Mouse (Mus musculus) kidney, embryonic 14.5 days (tissue): ENCODE data around the gene Esr2. TPM values are rescaled to one million over a fixed set of nuclear protein-coding genes. Genes with fewer than 3 reads are reported as not detected.

Experiments used
- ATAC-seq: fragments of 200-750 bp; cut with Nextera tagmentation; 2 replicates; pipeline ENCODE4 v1.8.0; 2017; ENCODE audit warnings: moderate number of reproducible peaks, mild to moderate bottlenecking, moderate TSS enrichment, moderate library complexity; ENCODE audit not compliant: low FRiP score, low TSS enrichment
- H3K27ac ChIP-seq: fragments of 300-500 bp; sonication (generic); 2 replicates; pipeline ENCODE4 v1.5.1; 2014; ENCODE audit warnings: low read depth, mild to moderate bottlenecking, low read length, moderate library complexity, mixed read lengths
- H3K27me3 ChIP-seq: fragments of 300-500 bp; sonication (generic); 2 replicates; pipeline ENCODE4 v1.6.1; 2014; ENCODE audit warnings: mild to moderate bottlenecking, low read length; ENCODE audit not compliant: control insufficient read depth, insufficient read depth
- H3K36me3 ChIP-seq: fragments of 300-500 bp; sonication (generic); 2 replicates; pipeline ENCODE4 v1.6.1; 2014; ENCODE audit warnings: low read length, mixed read lengths; ENCODE audit not compliant: control insufficient read depth, insufficient read depth
- H3K4me1 ChIP-seq: fragments of 300-500 bp; sonication (generic); 2 replicates; pipeline ENCODE4 v1.6.1; 2014; ENCODE audit warnings: low read length, mixed read lengths; ENCODE audit not compliant: control insufficient read depth, insufficient read depth
- H3K4me2 ChIP-seq: fragments of 300-500 bp; sonication (generic); replicated peaks from 2 replicates; pipeline ENCODE4 v1.6.1; 2014; ENCODE audit warnings: low read depth, mild to moderate bottlenecking, low read length
- H3K4me3 ChIP-seq: fragments of 300-500 bp; sonication (generic); 2 replicates; pipeline ENCODE4 v1.5.1; 2014; ENCODE audit warnings: mild to moderate bottlenecking, low read length
- H3K9ac ChIP-seq: fragments of 300-500 bp; sonication (generic); 2 replicates; pipeline ENCODE4 v1.6.1; 2014; ENCODE audit warnings: low read depth, mild to moderate bottlenecking, low read length, moderate library complexity
- H3K9me3 ChIP-seq: fragments of 300-500 bp; sonication (generic); 2 replicates; pipeline ENCODE4 v1.6.1; 2016; ENCODE audit warnings: low read length; ENCODE audit not compliant: control insufficient read depth
- WGBS: fragments of 180-500 bp; shearing (Covaris S2); extraction: QIAGEN DNeasy Blood & Tissue Kit; methylation state at CpG from one replicate; pipeline ENCODE4 v1.1.7; 2014; 5-methylcytosine and 5-hydroxymethylcytosine counted together
- polyA plus RNA-seq: library from polyadenylated mRNA; unstranded; fragments of >200 nt; fragmentation: Nextera tagmentation; extraction: Ambion mirVana; gene quantifications from 2 replicates; pipeline ENCODE4 v1.2.1, GENCODE M21; 2014

The Esr2 gene
- polyA plus RNA-seq, 1 experiment from 2014 or later = 0.57 TPM

DNA sequence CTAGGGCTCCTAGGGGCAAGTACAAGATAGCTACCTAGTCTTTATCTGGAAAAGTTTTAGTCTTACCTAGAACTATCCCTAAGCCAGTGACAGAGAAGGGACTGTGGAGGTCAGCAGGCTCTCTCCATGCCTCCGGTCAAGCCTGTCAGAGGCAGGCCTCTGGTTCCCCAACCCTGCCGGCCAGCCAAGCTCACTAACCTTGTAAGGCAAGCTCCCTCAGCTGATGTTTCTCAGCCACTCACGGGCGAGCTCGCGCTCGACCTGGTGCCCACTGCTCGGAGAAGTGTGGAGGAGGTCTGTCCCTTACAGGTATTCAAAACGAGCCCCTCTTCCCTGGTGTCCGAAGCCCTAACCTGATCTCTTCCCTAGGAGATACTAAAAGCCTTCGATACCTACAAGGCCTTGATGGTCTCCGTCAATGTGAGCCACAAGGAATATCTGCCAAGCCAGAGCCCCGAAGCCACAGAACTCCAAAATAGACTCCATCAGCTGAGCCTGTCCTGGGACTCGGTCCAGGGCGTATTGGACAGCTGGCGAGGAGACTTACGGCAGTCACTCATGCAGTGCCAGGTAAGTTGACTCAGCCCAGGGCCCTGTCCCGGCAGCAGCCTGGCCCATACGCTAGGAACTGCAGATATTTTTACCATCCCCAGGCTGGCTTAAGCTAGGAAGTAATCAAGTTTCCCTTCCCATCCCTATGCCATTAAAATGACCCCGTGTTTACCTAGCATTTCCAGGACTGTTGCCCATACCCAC, 72.3 kb downstream of the Esr2 start:
- Histone ChIP-seq H3K36me3 (peaks cover 81% of the 10 kb centered on the region), H3K4me2 (no peak overlapping the region), H3K27me3 (no peaks in the 10 kb centered on the region), H3K27ac (no peak overlapping the region), H3K9me3 (no peaks in the 10 kb centered on the region), H3K4me1 (no peaks in the 10 kb centered on the region), H3K4me3 (no peak overlapping the region), H3K9ac (no peak overlapping the region)
- ATAC-seq = no peak
- 86% methylated on average over 20 of the region's 20 CpGs for WGBS

GRCm38 (mm10) chr12:76102621-76103020, 74.4 kb downstream of the Esr2 start:
- Histone ChIP-seq H3K9ac (no peak overlapping the region), H3K4me2 (no peak overlapping the region), H3K9me3 (no peaks in the 10 kb centered on the region), H3K36me3 (peaks cover 81% of the 10 kb centered on the region), H3K27me3 (no peaks in the 10 kb centered on the region), H3K27ac (no peak overlapping the region), H3K4me1 (no peaks in the 10 kb centered on the region), H3K4me3 (no peak overlapping the region)
- ATAC-seq = no peak
- WGBS = 94% methylated on average over 12 of the region's 12 CpGs

DNA sequence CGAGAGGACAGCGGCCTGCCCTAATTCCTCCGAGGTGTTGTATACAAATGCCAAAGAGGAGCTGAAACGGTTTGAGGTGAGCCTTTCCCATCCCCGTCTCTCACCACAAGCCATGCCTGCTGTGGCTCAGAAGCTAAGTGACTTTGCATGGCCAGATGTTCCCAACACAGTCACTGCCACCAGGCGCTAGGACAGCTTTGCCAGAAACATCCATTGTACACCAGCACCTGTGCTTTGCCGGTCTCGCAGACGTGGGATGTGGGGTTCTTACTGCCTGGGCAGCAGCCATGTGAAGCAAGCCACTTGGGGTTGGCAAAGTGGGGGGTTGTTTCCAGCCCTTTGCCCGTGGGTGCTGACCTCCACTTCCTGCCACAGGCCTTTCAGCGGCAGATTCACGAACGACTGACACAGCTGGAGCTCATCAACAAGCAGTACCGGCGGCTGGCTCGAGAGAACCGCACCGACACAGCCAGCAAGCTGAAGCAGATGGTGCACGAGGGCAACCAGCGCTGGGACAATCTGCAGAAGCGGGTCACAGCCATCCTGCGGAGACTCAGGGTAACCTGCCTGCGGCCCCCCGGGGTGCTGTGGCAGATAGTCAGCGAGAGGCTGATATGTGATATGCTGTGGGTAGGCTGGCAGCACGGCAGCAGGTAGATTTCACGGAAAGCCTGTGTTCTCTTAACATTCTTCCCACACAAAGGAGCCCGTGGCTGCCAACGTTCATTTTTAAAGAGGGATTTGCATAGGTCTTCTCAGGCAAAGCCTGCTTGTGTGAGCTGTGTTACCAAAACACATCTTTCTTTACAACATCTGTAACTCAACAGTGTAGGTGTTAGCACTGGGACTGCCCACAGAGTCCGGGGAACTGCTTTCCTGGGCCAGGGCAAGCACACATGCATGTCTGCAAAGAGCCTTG, 81.7 kb downstream of the Esr2 start:
- H3K4me2 ChIP-seq = no peak overlapping the region
- H3K36me3 ChIP-seq = peaks cover 53% of the 10 kb centered on the region
- H3K27ac ChIP-seq = no peak overlapping the region
- 0 out of 2 replicates have a peak, but pooled peaks cover 7% of the 10 kb centered on the region for H3K4me1 ChIP-seq
- no peaks in the 10 kb centered on the region for H3K9me3 ChIP-seq
- 51% methylated on average over 30 of the region's 30 CpGs for WGBS
- no peak overlapping the region for H3K4me3 ChIP-seq
- H3K27me3 ChIP-seq = no peaks in the 10 kb centered on the region
- no peak for ATAC-seq
- H3K9ac ChIP-seq = no peak overlapping the region

GRCm38 (mm10) chr12:76093613-76094588, 83.2 kb downstream of the Esr2 start:
- Histone ChIP-seq H3K4me2 (no peak overlapping the region), H3K4me1 (0 out of 2 replicates have a peak, but pooled peaks cover 7% of the 10 kb centered on the region), H3K9ac (no peak overlapping the region), H3K9me3 (no peaks in the 10 kb centered on the region), H3K27me3 (no peaks in the 10 kb centered on the region), H3K4me3 (no peak overlapping the region), H3K36me3 (peaks cover 42% of the 10 kb centered on the region), H3K27ac (no peak overlapping the region)
- no peak for ATAC-seq
- 86% methylated on average over 15 of the region's 15 CpGs for WGBS

GRCm38 (mm10) chr12:76092789-76093466, 84.1 kb downstream of the Esr2 start:
- H3K27ac ChIP-seq = no peak overlapping the region
- WGBS = 79% methylated on average over 11 of the region's 11 CpGs
- no peak for ATAC-seq
- 0 out of 2 replicates have a peak, but pooled peaks cover 7% of the 10 kb centered on the region for H3K4me1 ChIP-seq
- H3K4me2 ChIP-seq = no peak overlapping the region
- peaks cover 37% of the 10 kb centered on the region for H3K36me3 ChIP-seq
- no peaks in the 10 kb centered on the region for H3K27me3 ChIP-seq
- no peaks in the 10 kb centered on the region for H3K9me3 ChIP-seq
- H3K4me3 ChIP-seq = no peak overlapping the region
- H3K9ac ChIP-seq = no peak overlapping the region

GRCm38 (mm10) chr12:76087025-76087424, 90.0 kb downstream of the Esr2 start:
- Histone ChIP-seq H3K4me1 (peaks cover under 1% of the 10 kb centered on the region; the same call in 1 of the 2 replicates), H3K27ac (no peak overlapping the region), H3K4me2 (no peak overlapping the region), H3K36me3 (peaks cover 5% of the 10 kb centered on the region; the same call in 1 of the 2 replicates), H3K9ac (no peak overlapping the region), H3K27me3 (no peaks in the 10 kb centered on the region), H3K9me3 (no peaks in the 10 kb centered on the region), H3K4me3 (no peak overlapping the region)
- WGBS = 71% methylated on average over 13 of the region's 13 CpGs
- no peak for ATAC-seq

DNA sequence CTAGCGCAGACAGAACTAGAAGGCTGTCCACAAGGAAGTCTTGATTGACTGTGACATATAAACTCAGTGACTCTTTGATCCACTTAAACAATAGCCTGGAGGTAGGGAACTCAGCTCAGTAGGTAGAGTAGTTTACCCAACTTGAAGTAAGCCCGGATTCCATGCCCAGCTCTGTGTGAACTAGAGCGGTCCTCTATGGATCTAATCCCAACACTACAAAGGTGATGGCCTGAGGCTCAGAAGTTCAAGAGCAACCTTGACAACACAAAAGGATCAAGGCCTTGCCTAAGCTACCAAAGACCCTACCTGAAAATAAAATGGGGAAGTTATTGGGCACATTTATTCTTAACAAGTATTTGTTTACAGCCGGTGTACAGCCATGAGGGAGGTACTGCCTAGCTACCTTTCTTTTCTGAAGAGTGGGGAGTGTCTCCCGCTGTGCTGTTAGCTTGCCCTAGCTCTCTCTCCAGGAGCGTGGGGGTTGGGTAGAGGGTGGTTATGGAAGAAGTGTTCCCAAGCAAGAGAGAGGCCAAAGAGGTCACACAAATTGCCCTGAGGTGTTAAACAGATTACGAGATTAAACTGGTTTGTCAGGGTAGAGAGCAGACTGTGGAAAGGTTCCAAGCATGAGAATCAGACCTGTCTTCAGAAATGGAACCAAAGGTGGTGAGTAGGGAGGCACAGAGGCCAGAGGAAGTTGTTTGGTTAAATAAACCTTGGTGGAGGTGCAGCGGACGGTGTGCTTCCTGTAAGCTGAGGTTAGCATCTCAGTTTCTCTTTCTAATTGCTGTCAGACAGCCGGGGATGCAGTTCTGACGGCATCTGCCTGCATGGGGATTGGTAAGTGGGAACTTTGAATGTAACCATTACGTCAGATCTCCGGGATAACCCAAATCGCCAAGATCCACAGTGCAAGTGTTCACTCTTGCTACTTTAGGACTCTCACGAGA, 90.8 kb downstream of the Esr2 start:
- no peak overlapping the region for H3K27ac ChIP-seq
- no peak for ATAC-seq
- WGBS = 60% methylated on average over 15 of the region's 15 CpGs
- H3K4me1 ChIP-seq = peaks cover 4% of the 10 kb centered on the region; the same call in 1 of the 2 replicates
- H3K9me3 ChIP-seq = no peaks in the 10 kb centered on the region
- H3K4me3 ChIP-seq = no peak overlapping the region
- H3K27me3 ChIP-seq = no peaks in the 10 kb centered on the region
- H3K9ac ChIP-seq = no peak overlapping the region
- peaks cover 5% of the 10 kb centered on the region; the same call in 1 of the 2 replicates for H3K36me3 ChIP-seq
- H3K4me2 ChIP-seq = no peak overlapping the region
